Comparison of ENCODE assay signal across 8 mouse cellular contexts in the genomic region with DNA sequence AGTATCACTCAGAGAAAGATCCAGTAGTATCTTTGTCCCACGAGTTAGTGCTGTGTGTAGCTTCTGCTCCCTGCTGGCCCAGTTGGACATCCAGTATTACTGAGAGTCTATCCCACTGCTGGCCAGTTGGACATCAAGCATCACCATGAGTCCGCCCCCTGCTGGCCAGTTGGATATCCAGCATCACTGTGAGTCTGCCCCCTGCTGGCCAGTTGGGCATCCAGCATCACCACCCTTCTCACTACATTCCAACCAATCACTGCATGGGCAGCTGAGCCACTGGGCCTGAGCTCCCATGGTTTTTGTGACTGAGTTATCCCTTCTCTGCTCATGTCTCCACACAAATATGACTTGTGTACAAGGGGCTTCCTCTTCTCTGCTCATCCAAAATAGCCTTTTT. TPM values are rescaled to one million over a fixed set of nuclear protein-coding genes. Genes with fewer than 3 reads are reported as not detected.
DNase-seq lines count a peak whose midpoint lies in the region; ATAC-seq and TF ChIP-seq lines count a peak whose summit lies in the region.

No protein-coding gene starts in this region.

- H3K9ac ChIP-seq in hindbrain, postnatal 0 days (replicated peaks; ENCODE audit: low read length): no peak overlapping the region
- H3K9ac ChIP-seq in hindbrain, embryonic 13.5 days: no peak overlapping the region
- no peak overlapping the region for H3K9ac ChIP-seq in lung, postnatal 0 days (replicated peaks; ENCODE audit: low read depth)

- ATAC-seq in hindbrain, postnatal 0 days: no peak
- ATAC-seq in hindbrain, embryonic 13.5 days (ENCODE audit: low FRiP score): no peak
- peak; percentile 27 for ATAC-seq in lung, postnatal 0 days

- no peaks in the 10 kb centered on the region for H3K4me1 ChIP-seq in hindbrain, postnatal 0 days (ENCODE audit: insufficient read depth, low read length)
- no peaks in the 10 kb centered on the region for H3K4me1 ChIP-seq in hindbrain, embryonic 13.5 days (replicated peaks)
- H3K4me1 ChIP-seq in E14TG2a.4 (replicated peaks; ENCODE audit: low read depth, low read length): peaks cover 30% of the 10 kb centered on the region
- no peaks in the 10 kb centered on the region for H3K4me1 ChIP-seq in lung, postnatal 0 days (ENCODE audit: insufficient read depth, low read depth, low read length)

- H3K27me3 ChIP-seq in hindbrain, postnatal 0 days (ENCODE audit: insufficient read depth, low read length): no peaks in the 10 kb centered on the region
- no peaks in the 10 kb centered on the region for H3K27me3 ChIP-seq in hindbrain, embryonic 13.5 days
- no peaks in the 10 kb centered on the region for H3K27me3 ChIP-seq in E14TG2a.4 (ENCODE audit: insufficient read depth, low read length)
- H3K27me3 ChIP-seq in lung, postnatal 0 days (replicated peaks; ENCODE audit: insufficient read depth, low read length): no peaks in the 10 kb centered on the region
- H3K27me3 ChIP-seq in splenic B cell, adult 2 months (ENCODE audit: control insufficient read depth, insufficient read depth, low read length, poor library complexity, severe bottlenecking): no peaks in the 10 kb centered on the region

- DNase-seq in hindbrain, postnatal 0 days (ENCODE audit: low spot score): no peak
- DNase-seq in c-Kit-positive CD71-positive TER-119-positive erythroid progenitor cells, embryonic 14.5 days (ENCODE audit: low spot score): peak; percentile 37
- no peak for DNase-seq in lung, postnatal 0 days (ENCODE audit: low spot score)
- DNase-seq in splenic B cell, adult 2 months (ENCODE audit: low read depth, low spot score): peak; percentile 69
- DNase-seq in right cerebral cortex, adult 2 months (ENCODE audit: low spot score in 2 of 2): no peak
- no peak for DNase-seq in urinary bladder, postnatal 10 days (ENCODE audit: low spot score)

- 90% methylated on average over 2 of the region's 2 CpGs for WGBS in hindbrain, postnatal 0 days
- whole genome bisulfite sequencing in hindbrain, embryonic 13.5 days: 87% methylated on average over 2 of the region's 2 CpGs
- WGBS in lung, postnatal 0 days: 92% methylated on average over 2 of the region's 2 CpGs

- no peak overlapping the region for H3K27ac ChIP-seq in hindbrain, postnatal 0 days
- no peak overlapping the region for H3K27ac ChIP-seq in hindbrain, embryonic 13.5 days
- H3K27ac ChIP-seq in lung, postnatal 0 days (ENCODE audit: low read length): no peak overlapping the region

- H3K4me3 ChIP-seq in hindbrain, postnatal 0 days (ENCODE audit: low read length): no peak overlapping the region
- H3K4me3 ChIP-seq in hindbrain, embryonic 13.5 days: no peak overlapping the region
- no peak overlapping the region for H3K4me3 ChIP-seq in E14TG2a.4 (replicated peaks; ENCODE audit: low read length)
- no peak overlapping the region for H3K4me3 ChIP-seq in lung, postnatal 0 days (ENCODE audit: low read depth, low read length)

- TF ChIP-seq EP300 in lung, postnatal 0 days (IDR thresholded peaks at IDR 0.05): no peak

- peak; percentile 73 for TF ChIP-seq CTCF in hindbrain, postnatal 0 days (IDR thresholded peaks at IDR 0.05; ENCODE audit: low read depth)
- TF ChIP-seq CTCF in E14TG2a.4 (conservative IDR thresholded peaks at IDR 0.05; ENCODE audit: low read length): peak; percentile 98
- peak; percentile 96 for TF ChIP-seq CTCF in lung, postnatal 0 days (IDR thresholded peaks at IDR 0.05)

- no peak overlapping the region for H3K4me2 ChIP-seq in hindbrain, postnatal 0 days (ENCODE audit: low read depth, low read length)
- no peak overlapping the region for H3K4me2 ChIP-seq in hindbrain, embryonic 13.5 days
- no peak overlapping the region for H3K4me2 ChIP-seq in lung, postnatal 0 days (replicated peaks; ENCODE audit: low read depth, low read length)

- H3K36me3 ChIP-seq in hindbrain, postnatal 0 days (ENCODE audit: insufficient read depth, low read length): no peaks in the 10 kb centered on the region
- peaks cover 7% of the 10 kb centered on the region; the same call in 1 of the 2 replicates for H3K36me3 ChIP-seq in hindbrain, embryonic 13.5 days
- H3K36me3 ChIP-seq in E14TG2a.4 (ENCODE audit: insufficient read depth, low read length): no peaks in the 10 kb centered on the region
- H3K36me3 ChIP-seq in lung, postnatal 0 days (ENCODE audit: insufficient read depth, low read length): no peaks in the 10 kb centered on the region
- H3K36me3 ChIP-seq in splenic B cell, adult 2 months (ENCODE audit: control insufficient read depth, insufficient read depth, low read length, poor library complexity, severe bottlenecking): no peaks in the 10 kb centered on the region

- H3K9me3 ChIP-seq in hindbrain, postnatal 0 days (ENCODE audit: low read length): no peaks in the 10 kb centered on the region
- H3K9me3 ChIP-seq in hindbrain, embryonic 13.5 days: no peaks in the 10 kb centered on the region
- no peaks in the 10 kb centered on the region for H3K9me3 ChIP-seq in E14TG2a.4 (ENCODE audit: low read length)
- H3K9me3 ChIP-seq in lung, postnatal 0 days (ENCODE audit: low read length): no peaks in the 10 kb centered on the region

RNA-seq across cellular contexts. Expression of gene Rtkn2, which starts 33.8 kb away (rescaled TPM):
- 3.3 and 6.4 TPM in 2 replicates for total RNA-seq in hindbrain, postnatal 0 days (2014; rRNA removed)
- 5.4 and 5.6 TPM in 2 replicates for polyA plus RNA-seq in hindbrain, postnatal 0 days (2015; fragmentation: Nextera tagmentation; extraction: Ambion mirVana)
- polyA plus RNA-seq in hindbrain, embryonic 13.5 days (2015; fragmentation: Nextera tagmentation; extraction: Ambion mirVana): 5.1 and 5.9 TPM in 2 replicates
- 171 and 207 TPM in 2 replicates for polyA plus RNA-seq in lung, postnatal 0 days (2015; fragmentation: Nextera tagmentation; extraction: Ambion mirVana)

Comparison
In these comparisons a context has a peak if more than half of its experiments do, and no peak if none do; other contexts are left out.
1. DNase-seq: peak in c-Kit-positive CD71-positive TER-119-positive erythroid progenitor cells, embryonic 14.5 days (single experiment) and splenic B cell, adult 2 months (single experiment); none in hindbrain, postnatal 0 days (single experiment), lung, postnatal 0 days (single experiment), right cerebral cortex, adult 2 months (0 of 2) and urinary bladder, postnatal 10 days (single experiment).
2. RNA of gene Rtkn2, which starts 33.8 kb away (polyA plus RNA-seq): 171 to 207 TPM in lung, postnatal 0 days; 5.4 to 5.6 TPM in hindbrain, postnatal 0 days and 5.1 to 5.9 TPM in hindbrain, embryonic 13.5 days; every median in the first group is over 10 times any median in the second.
3. Peak in every context shown above with its lines, with median percentiles within 50 percentile points of each other: CTCF ChIP-seq.